Mouse (Mus musculus): ENCODE measurements around the gene Gstp2.
"Not testable (repeated sequence)": the region's sequence is repeated elsewhere in the genome, so short reads cannot be mapped to it uniquely, and the experiment has no call there.

- TF ChIP-seq CTCF, EP300 (IDR thresholded peaks at IDR 0.05): not testable (repeated sequence)
Measured at GRCm38 (mm10) chr19:4044109-4044508, 1.7 kb downstream of the Gstp2 start.
